Mouse (Mus musculus) erythroblast, adult 5-6 weeks (primary cell): ENCODE measurements at regions not wholly inside any gene's neighbourhood (a gene's known extent, or its start where the extent isn't known, plus 50 kb on each side); places are given as distances from the start of the nearest gene placed in this dataset.

ENCODE experiments used
- ATAC-seq: replicated peaks from 2 replicates; pipeline ENCODE4 v1.8.0; 2016; ENCODE audit warnings: moderate number of reproducible peaks, mild to moderate bottlenecking, moderate TSS enrichment, inconsistent platforms; ENCODE audit not compliant: poor library complexity, low FRiP score, severe bottlenecking

DNA sequence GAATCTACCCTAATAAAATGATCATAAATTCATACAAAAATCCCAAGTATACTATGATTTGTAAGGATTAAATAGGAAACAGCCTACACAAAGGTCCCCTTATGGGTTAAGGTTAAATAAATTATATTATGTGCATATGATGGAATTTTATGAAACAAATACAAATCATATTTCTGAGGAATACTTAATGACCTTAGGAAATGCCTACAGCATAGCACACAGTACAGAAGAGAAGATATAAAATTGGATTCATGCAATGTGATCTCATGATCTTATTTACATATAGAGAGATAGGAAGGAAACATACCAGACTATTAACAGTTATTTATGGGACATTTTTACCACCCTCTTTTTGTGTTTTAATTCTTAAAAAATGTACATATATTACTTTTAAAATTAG, 227.7 kb downstream of the Emp1 start:
- no peak for ATAC-seq

DNA sequence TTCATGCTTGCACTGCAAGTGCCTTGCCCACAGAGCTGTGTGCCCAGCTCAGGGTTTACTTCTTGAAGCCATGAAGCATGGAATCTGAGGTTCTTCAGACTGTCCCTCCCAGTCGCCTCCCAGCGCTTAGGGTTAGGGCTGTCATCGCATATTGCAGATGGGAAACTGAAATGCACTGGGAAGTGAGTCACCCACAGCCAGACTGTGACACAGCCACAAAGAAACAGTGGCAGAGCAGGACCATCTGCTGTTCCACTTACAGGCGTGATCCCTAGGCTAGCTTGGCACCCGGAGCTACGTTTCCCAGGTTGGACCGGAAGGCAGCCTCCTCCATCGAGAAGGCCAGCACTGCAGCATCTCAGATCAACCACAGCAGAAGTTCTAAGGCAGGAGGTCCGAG, 228.7 kb downstream of the Emp1 start:
- no peak for ATAC-seq

DNA sequence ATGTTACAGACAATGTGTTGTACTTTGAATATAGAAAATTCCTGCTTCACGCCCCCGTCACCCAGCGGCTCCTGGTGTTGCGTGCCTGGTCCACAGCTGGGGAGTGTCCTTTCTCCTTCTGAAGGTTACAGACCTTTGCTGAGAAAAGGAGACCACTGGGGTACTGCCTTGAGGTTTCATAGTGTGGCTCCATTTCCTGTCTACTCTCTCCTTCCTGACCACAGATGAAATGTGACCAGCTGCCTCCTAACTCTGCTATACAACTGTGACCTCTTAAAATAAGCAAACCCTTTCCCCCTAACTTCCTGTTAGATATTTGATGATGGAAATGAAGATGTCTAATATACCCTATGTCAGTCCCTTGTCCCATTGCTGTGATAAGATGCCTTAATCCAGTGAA, 234.0 kb downstream of the Emp1 start:
- no peak for ATAC-seq

DNA sequence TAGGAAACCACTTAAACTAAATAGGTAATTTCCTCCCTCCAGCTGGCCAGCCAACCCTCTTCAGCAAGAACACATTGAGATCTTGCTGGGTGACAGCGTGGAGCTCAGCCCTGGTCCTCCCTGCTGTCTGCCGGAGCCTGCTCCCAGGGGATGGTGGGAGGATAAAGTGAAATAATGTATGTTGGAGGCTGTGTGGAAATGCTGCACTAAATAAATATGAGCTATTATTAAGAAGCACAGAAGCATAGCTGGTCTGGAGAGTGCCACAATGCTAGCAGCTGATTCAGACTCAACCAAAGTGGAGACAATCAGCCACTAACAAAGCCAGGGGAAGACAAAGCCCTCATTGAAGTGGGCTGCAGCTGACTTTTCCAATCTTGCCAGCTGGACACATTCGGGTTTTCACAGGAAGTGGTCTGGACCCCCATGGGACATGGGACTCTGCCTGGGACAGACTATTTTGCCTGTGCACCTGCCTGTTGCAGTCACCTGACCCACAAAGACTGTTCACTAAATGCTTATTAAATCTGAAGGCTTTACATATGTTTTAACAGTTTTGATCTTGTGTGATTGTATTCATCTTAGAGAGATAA, 248.3 kb downstream of the Emp1 start:
- ATAC-seq: no peak

DNA sequence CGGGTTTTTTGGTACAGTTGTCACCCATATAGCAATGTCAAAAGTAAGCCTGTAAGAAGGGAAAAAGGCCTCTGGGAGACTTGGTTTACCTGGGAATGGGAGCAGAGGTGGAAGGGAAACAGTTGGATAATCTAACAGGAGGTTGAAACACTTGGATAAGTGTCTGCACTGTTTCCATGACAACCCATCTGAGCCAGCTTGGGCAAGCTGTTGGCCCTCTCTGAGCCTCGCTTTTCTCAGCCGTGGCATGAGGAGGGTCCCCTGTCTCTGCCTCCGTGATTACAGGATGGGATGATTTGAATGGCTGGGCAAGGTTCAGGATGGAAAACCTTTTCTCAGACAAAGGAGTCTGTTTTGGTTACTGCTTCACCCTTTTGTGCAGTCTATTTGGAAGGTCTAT, 265.6 kb downstream of the Emp1 start:
- ATAC-seq: no peak

DNA sequence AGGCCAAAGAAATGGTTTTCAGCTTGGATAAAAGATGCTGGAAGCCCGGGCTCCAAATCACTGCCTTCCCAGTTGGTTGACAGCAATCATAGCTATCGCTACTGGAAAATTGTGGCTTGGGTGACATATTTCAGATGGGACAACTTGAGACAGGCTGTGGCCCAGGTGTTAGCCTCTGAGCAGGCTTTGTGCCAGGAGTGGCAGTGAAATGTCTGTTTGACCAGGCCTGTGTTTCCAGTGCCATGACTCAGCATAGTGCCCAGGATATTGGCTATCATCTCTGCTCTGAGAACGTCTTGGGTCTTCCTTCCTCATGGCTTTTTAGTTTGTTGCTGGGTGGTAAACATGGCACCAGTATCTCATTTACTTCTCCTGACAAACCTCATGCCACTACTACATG, 266.9 kb downstream of the Emp1 start:
- no peak for ATAC-seq

DNA sequence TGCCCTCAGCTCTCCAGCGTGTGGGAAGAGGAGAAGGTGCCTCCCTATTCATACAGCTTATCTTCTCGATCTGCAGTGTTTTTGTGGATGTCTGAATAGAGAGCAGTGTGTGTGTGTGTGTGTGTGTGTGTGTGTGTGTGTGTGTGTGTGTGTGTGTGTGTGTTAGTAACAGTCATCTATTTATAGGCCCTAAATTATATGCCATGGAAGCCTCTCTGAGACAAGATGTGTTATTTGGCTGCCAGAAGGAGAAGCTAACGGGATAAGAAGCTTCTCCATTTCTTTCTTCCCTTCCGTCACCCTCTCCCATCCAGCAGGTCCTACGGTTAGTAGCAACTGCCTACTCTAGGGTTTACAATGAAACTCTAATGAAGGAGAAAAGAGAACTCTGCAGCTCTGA, 270.3 kb downstream of the Emp1 start:
- ATAC-seq: no peak

DNA sequence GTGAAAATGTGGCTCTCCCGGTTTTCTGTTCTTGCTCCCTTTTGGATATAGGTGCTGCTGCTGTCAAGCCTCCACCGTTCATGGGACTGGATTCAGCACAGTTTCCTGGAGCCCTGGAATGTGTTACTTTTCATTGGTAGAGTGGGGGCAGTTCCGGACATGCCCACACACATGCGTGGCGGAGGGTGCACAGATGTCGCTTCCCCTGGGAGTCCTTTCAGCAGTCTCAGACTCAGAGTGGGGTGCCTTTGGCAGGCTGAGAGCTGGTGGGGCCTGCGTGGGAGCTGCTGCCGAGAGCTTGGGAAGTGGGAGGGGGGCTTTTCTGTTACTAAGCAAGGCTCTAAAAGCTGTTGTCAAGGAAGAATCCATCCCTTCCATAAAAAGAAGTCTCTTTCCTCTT, 274.3 kb downstream of the Emp1 start:
- no peak for ATAC-seq

DNA sequence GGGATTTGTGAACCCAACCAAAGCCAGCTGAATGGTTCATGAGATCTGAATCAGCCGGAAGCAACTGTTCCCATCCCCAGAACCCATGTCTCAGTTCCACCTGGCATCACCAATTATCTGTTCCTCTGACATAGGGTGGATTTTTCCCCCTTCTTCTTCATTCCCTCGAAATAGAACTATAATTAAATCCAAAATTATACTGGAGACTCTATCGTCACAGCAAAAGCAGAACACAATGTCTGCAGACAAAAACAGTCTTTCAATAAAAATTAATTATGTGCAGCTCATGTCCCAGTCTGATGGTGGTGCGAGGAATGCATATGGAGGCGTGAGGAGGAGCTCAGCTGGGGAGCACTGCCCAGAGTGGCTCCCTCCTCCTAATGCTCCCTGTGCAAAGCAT, 280.4 kb downstream of the Emp1 start:
- no peak for ATAC-seq

DNA sequence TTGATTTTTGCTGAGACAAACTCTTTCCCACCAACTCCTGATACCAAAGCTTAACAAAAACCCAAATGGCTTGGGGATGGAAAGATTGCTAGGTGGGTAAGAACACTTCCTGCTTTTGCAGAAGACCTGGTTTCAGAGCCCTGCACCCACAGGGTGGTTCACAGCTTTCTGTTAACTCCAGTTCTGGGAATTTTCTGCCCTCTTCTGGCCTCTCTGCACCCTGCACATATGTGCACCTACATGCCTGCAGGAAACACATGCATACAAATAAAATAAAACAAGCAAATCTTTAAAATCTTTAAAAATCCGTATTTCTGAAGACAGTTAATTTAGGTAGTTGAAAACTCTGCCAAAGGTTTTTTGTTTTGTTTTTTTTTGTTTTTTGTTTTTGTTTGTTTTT, 283.8 kb downstream of the Emp1 start:
- ATAC-seq: no peak

DNA sequence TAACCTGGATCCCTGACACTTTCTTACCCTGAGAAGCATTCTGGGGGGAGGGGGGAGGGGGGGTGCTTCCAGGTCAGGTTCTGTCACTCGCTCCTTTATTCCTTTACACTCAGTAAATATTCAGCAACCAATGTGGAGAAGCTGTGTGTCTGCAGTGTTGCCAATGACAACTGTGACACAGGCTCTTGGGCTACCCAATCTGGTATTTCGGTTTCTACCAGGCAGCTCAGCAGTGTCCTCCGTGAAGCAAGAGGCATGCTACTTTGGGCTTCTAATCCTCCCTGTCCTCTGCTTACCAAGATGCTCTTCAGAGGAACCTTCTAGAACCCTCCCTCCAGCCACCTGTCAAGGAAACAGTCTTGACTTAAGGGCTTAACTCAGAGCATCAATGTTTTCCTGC, 290.7 kb downstream of the Emp1 start:
- ATAC-seq: no peak

DNA sequence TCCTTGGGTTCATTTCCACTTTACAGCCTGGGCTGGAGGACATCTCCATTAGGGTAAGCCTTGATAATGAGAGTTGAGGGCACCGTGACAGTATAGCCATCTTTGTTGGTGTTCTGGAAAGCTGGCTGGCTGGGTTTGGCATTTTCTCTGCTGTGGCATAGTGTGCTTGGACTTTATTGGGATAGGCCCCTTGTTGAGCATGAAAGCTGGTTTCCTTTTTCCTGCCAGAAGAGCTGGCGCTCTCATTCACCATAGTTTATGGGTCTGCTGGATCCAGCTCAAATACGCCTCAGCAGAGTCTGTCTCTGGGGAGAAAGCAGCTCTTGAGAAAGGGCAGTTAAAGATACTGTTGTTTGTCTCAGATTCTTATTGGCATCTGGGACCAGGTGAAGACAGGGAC, 300.0 kb downstream of the Emp1 start:
- ATAC-seq: no peak

DNA sequence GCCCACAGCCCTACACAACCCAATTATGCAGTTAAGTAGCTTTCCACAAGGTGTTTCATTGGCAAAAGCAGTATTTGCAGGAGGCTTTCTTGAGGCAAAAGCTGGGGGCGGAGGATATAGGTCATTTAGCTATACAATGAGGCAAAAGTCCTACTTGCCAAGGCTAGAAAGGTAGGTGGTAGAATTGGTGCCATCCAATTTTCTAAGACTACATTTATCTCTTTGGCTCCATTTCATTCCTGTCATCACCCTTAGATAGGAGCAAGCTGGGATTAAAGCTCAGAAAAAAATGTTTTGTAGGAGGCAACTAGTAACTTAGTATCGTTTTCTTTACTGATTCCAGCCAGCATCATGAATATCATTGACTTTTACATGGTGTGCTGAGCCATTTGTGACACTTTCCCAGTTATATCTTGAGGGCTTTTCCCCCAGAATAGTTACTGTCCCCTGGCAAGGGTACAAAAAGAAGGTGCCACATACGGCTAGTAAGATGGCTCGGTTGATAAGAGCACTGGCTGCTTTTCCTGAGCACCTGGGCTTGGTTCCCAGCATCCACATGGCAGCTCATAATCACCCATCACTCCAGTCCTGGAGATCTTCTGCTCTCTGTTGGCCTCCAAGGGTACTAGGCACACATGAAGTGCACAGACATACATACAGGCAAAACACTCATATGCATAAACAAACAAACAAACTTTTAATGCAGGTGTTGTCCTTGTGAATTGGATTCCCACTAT, 300.6 kb downstream of the Emp1 start:
- no peak for ATAC-seq
